Mouse (Mus musculus) ES-Bruce4 (cell line): ENCODE results near the gene Rxfp2.

Experiments
- CTCF ChIP-seq: IDR thresholded peaks from one replicate; pipeline ENCODE4 v1.8.1; 2011; ENCODE audit warnings: low read depth, low read length
- POLR2A ChIP-seq: IDR thresholded peaks from one replicate; pipeline ENCODE4 v1.8.1; 2011; ENCODE audit warnings: low read length; ENCODE audit not compliant: insufficient read depth

DNA sequence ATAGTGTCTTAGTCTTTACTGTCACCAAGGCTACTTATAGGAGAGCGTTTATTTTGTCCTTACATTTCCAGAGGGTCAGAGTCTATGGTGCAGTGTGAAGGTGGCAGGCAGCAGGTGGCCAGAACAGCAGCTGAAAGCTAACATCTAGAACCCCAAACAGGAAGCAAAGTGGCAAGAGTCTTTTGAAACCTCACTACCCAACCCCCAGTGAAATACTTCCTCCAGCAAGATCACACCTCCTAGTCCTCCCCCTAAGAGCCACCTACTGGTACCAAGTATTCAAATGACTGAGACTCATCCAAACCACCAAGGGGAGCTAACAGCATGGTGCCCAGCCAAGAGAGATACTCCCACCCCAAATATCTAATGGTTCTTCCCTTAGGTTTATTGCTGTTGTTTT is 36.8 kb downstream of the Rxfp2 start:
- no peak for TF ChIP-seq POLR2A
- TF ChIP-seq CTCF = no peak
